Mouse (Mus musculus): ENCODE measurements around the gene Cib2.

DNA sequence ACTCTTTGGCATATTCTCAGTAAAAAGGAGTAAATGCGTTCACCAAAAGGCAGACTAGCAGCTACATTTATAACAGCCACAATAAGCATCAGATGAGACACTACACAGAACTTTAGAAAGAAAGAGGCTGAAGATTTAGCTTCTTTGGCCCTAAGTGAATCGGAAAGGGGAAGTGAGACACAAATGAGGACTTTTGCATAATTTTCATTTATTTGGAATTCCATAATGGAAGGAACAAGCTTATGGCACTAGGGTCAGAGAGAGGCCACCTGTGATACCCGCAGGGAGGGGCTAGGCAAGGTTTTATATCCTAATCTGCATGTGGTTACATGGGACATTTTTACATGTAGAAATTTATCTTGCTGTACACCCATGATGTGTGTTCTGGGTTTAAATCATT lies 22.5 kb downstream of the Cib2 start:
- no peak for TF ChIP-seq CTCF (IDR thresholded peaks at IDR 0.05; ENCODE audit: extremely low read depth, insufficient read depth, insufficient read length, insufficient replicate concordance)
- TF ChIP-seq POLR2A (IDR thresholded peaks at IDR 0.05; ENCODE audit: low read depth, low read length): no peak

Data from spleen, adult 2 months (tissue).